8 mouse cellular contexts compared by ENCODE assay signal in genomic region chr11:98754151-98754620, GRCm38 (mm10). TPM values are rescaled to one million over a fixed set of nuclear protein-coding genes. Genes with fewer than 3 reads are reported as not detected.
DNase-seq lines count a peak whose midpoint lies in the region; ATAC-seq and TF ChIP-seq lines count a peak whose summit lies in the region.

No protein-coding gene starts in this region.

- peak; percentile 29 for DNase-seq in kidney, adult 18-20 months
- DNase-seq in kidney, adult 9 months = no peak
- DNase-seq in stomach, postnatal 0 days (ENCODE audit: low spot score) = peak; percentile 58
- DNase-seq in ovary, adult 18-20 months (ENCODE audit: low spot score) = no peak
- DNase-seq in spleen, adult 18-20 months = no peak

- ATAC-seq in heart, embryonic 11.5 days (replicated peaks; ENCODE audit: insufficient number of reproducible peaks, low FRiP score, low TSS enrichment) = no peak
- ATAC-seq in liver, embryonic 12.5 days = no peak
- peak; percentile 61 for ATAC-seq in stomach, postnatal 0 days (ENCODE audit: low FRiP score, low TSS enrichment)

- no peak for TF ChIP-seq CTCF in bone marrow macrophage, adult 2 months (IDR thresholded peaks at IDR 0.05; ENCODE audit: low read depth, low read length)
- TF ChIP-seq CTCF in stomach, postnatal 0 days (IDR thresholded peaks at IDR 0.05; ENCODE audit: low read depth) = 0 out of 2 replicates have a peak, but pooled peaks have one; percentile 5

- H3K4me1 ChIP-seq in bone marrow macrophage, adult 2 months (ENCODE audit: control insufficient read depth, insufficient read depth, low read length) = peaks cover 44% of the 10 kb centered on the region
- peaks cover 70% of the 10 kb centered on the region for H3K4me1 ChIP-seq in heart, embryonic 11.5 days (ENCODE audit: control insufficient read depth, insufficient read depth, low read length)
- peaks cover 83% of the 10 kb centered on the region for H3K4me1 ChIP-seq in liver, embryonic 12.5 days
- H3K4me1 ChIP-seq in stomach, postnatal 0 days (replicated peaks; ENCODE audit: control insufficient read depth, insufficient read depth) = peaks cover 31% of the 10 kb centered on the region

- whole genome bisulfite sequencing in heart, embryonic 11.5 days (ENCODE audit: insufficient replicate concordance) = 49% methylated on average over 9 of the region's 9 CpGs
- WGBS in liver, embryonic 12.5 days (ENCODE audit: insufficient replicate concordance) = 39% methylated on average over 9 of the region's 9 CpGs
- 51% methylated on average over 9 of the region's 9 CpGs for WGBS in stomach, postnatal 0 days

- no peaks in the 10 kb centered on the region for H3K9me3 ChIP-seq in heart, embryonic 11.5 days (replicated peaks; ENCODE audit: control insufficient read depth, low read length)
- H3K9me3 ChIP-seq in liver, embryonic 12.5 days (replicated peaks) = no peaks in the 10 kb centered on the region
- no peaks in the 10 kb centered on the region for H3K9me3 ChIP-seq in stomach, postnatal 0 days (ENCODE audit: control insufficient read depth, low read length)

- TF ChIP-seq POLR2A in bone marrow macrophage, adult 2 months (IDR thresholded peaks at IDR 0.05; ENCODE audit: borderline replicate concordance, low read depth, low read length) = no peak

- peak overlapping the region; percentile 64 for H3K4me3 ChIP-seq in bone marrow macrophage, adult 2 months (ENCODE audit: insufficient read depth, low read length)
- no peak overlapping the region for H3K4me3 ChIP-seq in heart, embryonic 11.5 days (ENCODE audit: low read depth, low read length)
- no peak overlapping the region for H3K4me3 ChIP-seq in liver, embryonic 12.5 days
- no peak overlapping the region for H3K4me3 ChIP-seq in stomach, postnatal 0 days (ENCODE audit: low read depth, low read length)

- H3K36me3 ChIP-seq in heart, embryonic 11.5 days (ENCODE audit: control insufficient read depth, insufficient read depth, low read length) = peaks cover 13% of the 10 kb centered on the region
- H3K36me3 ChIP-seq in liver, embryonic 12.5 days = peaks cover 48% of the 10 kb centered on the region
- peaks cover 9% of the 10 kb centered on the region; the same call in 1 of the 2 replicates for H3K36me3 ChIP-seq in stomach, postnatal 0 days (ENCODE audit: control insufficient read depth, insufficient read depth, low read length)

- peak overlapping the region; percentile 33 for H3K4me2 ChIP-seq in heart, embryonic 11.5 days
- peak overlapping the region; percentile 63 for H3K4me2 ChIP-seq in liver, embryonic 12.5 days
- peak overlapping the region; percentile 17; the same call in 1 of the 2 replicates for H3K4me2 ChIP-seq in stomach, postnatal 0 days (replicated peaks; ENCODE audit: low read depth)

- H3K9ac ChIP-seq in heart, embryonic 11.5 days (ENCODE audit: low read depth, low read length) = peak overlapping the region; percentile 0; the same call in 1 of the 2 replicates
- H3K9ac ChIP-seq in liver, embryonic 12.5 days = peak overlapping the region; percentile 51
- H3K9ac ChIP-seq in stomach, postnatal 0 days (ENCODE audit: low read length) = peak overlapping the region; percentile 47; the same call in 1 of the 2 replicates

- no peaks in the 10 kb centered on the region for H3K27me3 ChIP-seq in heart, embryonic 11.5 days (ENCODE audit: control insufficient read depth, insufficient read depth, low read length)
- no peaks in the 10 kb centered on the region for H3K27me3 ChIP-seq in liver, embryonic 12.5 days (replicated peaks)
- H3K27me3 ChIP-seq in stomach, postnatal 0 days (ENCODE audit: control insufficient read depth, insufficient read depth, low read length) = no peaks in the 10 kb centered on the region

- peak overlapping the region; percentile 82 for H3K27ac ChIP-seq in bone marrow macrophage, adult 2 months (ENCODE audit: insufficient read depth, low read depth, low read length)
- peak overlapping the region; percentile 57 for H3K27ac ChIP-seq in heart, embryonic 11.5 days (ENCODE audit: low read depth, low read length)
- peak overlapping the region; percentile 95 for H3K27ac ChIP-seq in liver, embryonic 12.5 days
- peak overlapping the region; percentile 90 for H3K27ac ChIP-seq in stomach, postnatal 0 days (replicated peaks)

- TF ChIP-seq EP300 in stomach, postnatal 0 days (optimal IDR thresholded peaks at IDR 0.05) = no peak

RNA-seq across cellular contexts. Expression of gene Thra, which starts 13.7 kb away (rescaled TPM):
- 20.7 and 23.5 TPM in 2 replicates for polyA plus RNA-seq in bone marrow macrophage, adult 2 months (2012; ENCODE audit: insufficient read depth, insufficient read length, missing spikeins)
- polyA plus RNA-seq in heart, embryonic 11.5 days (2014; fragmentation: Nextera tagmentation; extraction: Ambion mirVana) = 32.2 and 35.7 TPM in 2 replicates
- polyA plus RNA-seq in liver, embryonic 12.5 days (2016; fragmentation: Nextera tagmentation; extraction: Ambion mirVana) = 13.0 and 13.3 TPM in 2 replicates
- polyA plus RNA-seq in stomach, postnatal 0 days (2015; fragmentation: Nextera tagmentation; extraction: Ambion mirVana) = 24.0 and 24.5 TPM in 2 replicates

RNA-seq across cellular contexts. Expression of gene Nr1d1, which starts 20.9 kb away (rescaled TPM):
- polyA plus RNA-seq in bone marrow macrophage, adult 2 months (2012; ENCODE audit: insufficient read depth, insufficient read length, missing spikeins) = 7.4 and 8.2 TPM in 2 replicates
- 5.6 and 6.4 TPM in 2 replicates for polyA plus RNA-seq in heart, embryonic 11.5 days (2014; fragmentation: Nextera tagmentation; extraction: Ambion mirVana)
- polyA plus RNA-seq in liver, embryonic 12.5 days (2016; fragmentation: Nextera tagmentation; extraction: Ambion mirVana) = 1.3 and 1.4 TPM in 2 replicates
- 7.5 and 7.9 TPM in 2 replicates for polyA plus RNA-seq in stomach, postnatal 0 days (2015; fragmentation: Nextera tagmentation; extraction: Ambion mirVana)

RNA-seq across cellular contexts. Expression of gene Med24, which starts 25.0 kb away (rescaled TPM):
- polyA plus RNA-seq in bone marrow macrophage, adult 2 months (2012; ENCODE audit: insufficient read depth, insufficient read length, missing spikeins) = 26.9 and 32.2 TPM in 2 replicates
- 31.6 and 42.1 TPM in 2 replicates for polyA plus RNA-seq in heart, embryonic 11.5 days (2014; fragmentation: Nextera tagmentation; extraction: Ambion mirVana)
- polyA plus RNA-seq in liver, embryonic 12.5 days (2016; fragmentation: Nextera tagmentation; extraction: Ambion mirVana) = 42.0 and 43.7 TPM in 2 replicates
- polyA plus RNA-seq in stomach, postnatal 0 days (2015; fragmentation: Nextera tagmentation; extraction: Ambion mirVana) = 16.5 and 18.7 TPM in 2 replicates

RNA-seq across cellular contexts. Expression of gene Msl1, which starts 41.1 kb away (rescaled TPM):
- 78.4 and 79.3 TPM in 2 replicates for polyA plus RNA-seq in bone marrow macrophage, adult 2 months (2012; ENCODE audit: insufficient read depth, insufficient read length, missing spikeins)
- 15.9 and 17.1 TPM in 2 replicates for polyA plus RNA-seq in heart, embryonic 11.5 days (2014; fragmentation: Nextera tagmentation; extraction: Ambion mirVana)
- polyA plus RNA-seq in liver, embryonic 12.5 days (2016; fragmentation: Nextera tagmentation; extraction: Ambion mirVana) = 11.5 and 11.7 TPM in 2 replicates
- polyA plus RNA-seq in stomach, postnatal 0 days (2015; fragmentation: Nextera tagmentation; extraction: Ambion mirVana) = 11.3 and 13.8 TPM in 2 replicates

RNA-seq across cellular contexts. Expression of gene Casc3, which starts 50.5 kb away (rescaled TPM):
- polyA plus RNA-seq in bone marrow macrophage, adult 2 months (2012; ENCODE audit: insufficient read depth, insufficient read length, missing spikeins) = 37.9 and 40.1 TPM in 2 replicates
- polyA plus RNA-seq in heart, embryonic 11.5 days (2014; fragmentation: Nextera tagmentation; extraction: Ambion mirVana) = 22.2 and 28.5 TPM in 2 replicates
- 26.4 and 29.7 TPM in 2 replicates for polyA plus RNA-seq in liver, embryonic 12.5 days (2016; fragmentation: Nextera tagmentation; extraction: Ambion mirVana)
- polyA plus RNA-seq in stomach, postnatal 0 days (2015; fragmentation: Nextera tagmentation; extraction: Ambion mirVana) = 12.4 and 14.8 TPM in 2 replicates

Comparison
In these comparisons a context has a peak if more than half of its experiments do, and no peak if none do; other contexts are left out.
1. DNase-seq: peak in kidney, adult 18-20 months (single experiment) and stomach, postnatal 0 days (single experiment); none in kidney, adult 9 months (single experiment), ovary, adult 18-20 months (single experiment) and spleen, adult 18-20 months (0 of 2).
2. H3K9ac ChIP-seq: peak in every context shown above with its lines; median percentile 51 in liver, embryonic 12.5 days; 47 in stomach, postnatal 0 days; 0 in heart, embryonic 11.5 days.
3. Peak in every context shown above with its lines, with median percentiles within 50 percentile points of each other: H3K27ac ChIP-seq and H3K4me2 ChIP-seq.